Mouse (Mus musculus): ENCODE results near the gene Gripap1. TPM values are rescaled to one million over a fixed set of nuclear protein-coding genes. Genes with fewer than 3 reads are reported as not detected.

Gene Gripap1
- polyA plus RNA-seq, 1 experiment from 2014 or later, result 77.1 TPM

GRCm38 (mm10) chrX:7854578-7854977 is 65.0 kb downstream of the Gripap1 start:
- no peak overlapping the region for H3K4me2 ChIP-seq
- no peak overlapping the region for H3K9ac ChIP-seq
- ATAC-seq (ENCODE audit: low read depth), result no peak
- H3K9me3 ChIP-seq, result no peaks in the 10 kb centered on the region
- H3K4me3 ChIP-seq, result no peak overlapping the region
- WGBS, result 34% methylated on average over 2 of the region's 2 CpGs
- H3K36me3 ChIP-seq, result peaks cover 17% of the 10 kb centered on the region
- no peaks in the 10 kb centered on the region for H3K4me1 ChIP-seq (replicated peaks)
- no peaks in the 10 kb centered on the region for H3K27me3 ChIP-seq
- H3K27ac ChIP-seq (replicated peaks), result no peak overlapping the region

- Histone ChIP-seq H3K27me3 (no peaks in the 10 kb centered on the region), H3K27ac (replicated peaks) (no peak overlapping the region), H3K9ac (no peak overlapping the region), H3K4me3 (no peak overlapping the region), H3K4me2 (no peak overlapping the region), H3K9me3 (no peaks in the 10 kb centered on the region), H3K4me1 (replicated peaks) (no peaks in the 10 kb centered on the region), H3K36me3 (peaks cover 15% of the 10 kb centered on the region)
- WGBS, result 89% methylated on average over 3 of the region's 3 CpGs
- no peak for ATAC-seq (ENCODE audit: low read depth)
These were observed 69.7 kb downstream of the Gripap1 start for GRCm38 (mm10) chrX:7859191-7859753.

GRCm38 (mm10) chrX:7863181-7863580 is 73.6 kb downstream of the Gripap1 start:
- Histone ChIP-seq H3K4me2 (no peak overlapping the region), H3K27me3 (no peaks in the 10 kb centered on the region), H3K9me3 (no peaks in the 10 kb centered on the region), H3K4me3 (no peak overlapping the region), H3K27ac (replicated peaks) (no peak overlapping the region), H3K4me1 (replicated peaks) (no peaks in the 10 kb centered on the region), H3K9ac (no peak overlapping the region), H3K36me3 (peaks cover 18% of the 10 kb centered on the region; the same call in 1 of the 2 replicates)
- WGBS, result 100% methylated on average over 1 of the region's 1 CpGs
- no peak for ATAC-seq (ENCODE audit: low read depth)

- Histone ChIP-seq H3K9me3 (no peaks in the 10 kb centered on the region), H3K27me3 (no peaks in the 10 kb centered on the region), H3K27ac (replicated peaks) (no peak overlapping the region), H3K4me1 (replicated peaks) (no peaks in the 10 kb centered on the region), H3K36me3 (peaks cover 15% of the 10 kb centered on the region; the same call in 1 of the 2 replicates), H3K9ac (no peak overlapping the region), H3K4me3 (no peak overlapping the region), H3K4me2 (no peak overlapping the region)
- 80% methylated on average over 3 of the region's 3 CpGs for WGBS
- ATAC-seq (ENCODE audit: low read depth), result no peak
These were observed 75.0 kb downstream of the Gripap1 start for GRCm38 (mm10) chrX:7864551-7864950.

GRCm38 (mm10) chrX:7865343-7865742 is 75.8 kb downstream of the Gripap1 start:
- Histone ChIP-seq H3K4me2 (no peak overlapping the region), H3K9ac (no peak overlapping the region), H3K9me3 (no peaks in the 10 kb centered on the region), H3K27me3 (no peaks in the 10 kb centered on the region), H3K27ac (replicated peaks) (no peak overlapping the region), H3K4me1 (replicated peaks) (no peaks in the 10 kb centered on the region), H3K4me3 (no peak overlapping the region), H3K36me3 (peaks cover 13% of the 10 kb centered on the region; the same call in 1 of the 2 replicates)
- ATAC-seq (ENCODE audit: low read depth), result no peak
- 80% methylated on average over 2 of the region's 2 CpGs for WGBS

GRCm38 (mm10) chrX:7865786-7866185 is 76.2 kb downstream of the Gripap1 start:
- WGBS, result 76% methylated on average over 2 of the region's 2 CpGs
- no peaks in the 10 kb centered on the region for H3K9me3 ChIP-seq
- H3K4me2 ChIP-seq, result no peak overlapping the region
- ATAC-seq (ENCODE audit: low read depth), result no peak
- no peak overlapping the region for H3K27ac ChIP-seq (replicated peaks)
- H3K4me1 ChIP-seq (replicated peaks), result no peaks in the 10 kb centered on the region
- H3K9ac ChIP-seq, result no peak overlapping the region
- H3K4me3 ChIP-seq, result no peak overlapping the region
- H3K27me3 ChIP-seq, result no peaks in the 10 kb centered on the region
- peaks cover 13% of the 10 kb centered on the region; the same call in 1 of the 2 replicates for H3K36me3 ChIP-seq

- Histone ChIP-seq H3K9me3 (no peaks in the 10 kb centered on the region), H3K4me1 (replicated peaks) (no peaks in the 10 kb centered on the region), H3K27me3 (no peaks in the 10 kb centered on the region), H3K4me3 (no peak overlapping the region), H3K9ac (no peak overlapping the region), H3K36me3 (peaks cover 18% of the 10 kb centered on the region), H3K4me2 (no peak overlapping the region), H3K27ac (replicated peaks) (no peak overlapping the region)
- WGBS, result 100% methylated on average over 1 of the region's 1 CpGs
- ATAC-seq (ENCODE audit: low read depth), result no peak
These were observed 77.6 kb downstream of the Gripap1 start for GRCm38 (mm10) chrX:7867141-7867540.

- H3K27me3 ChIP-seq, result no peaks in the 10 kb centered on the region
- no peak overlapping the region for H3K4me2 ChIP-seq
- no peaks in the 10 kb centered on the region for H3K9me3 ChIP-seq
- WGBS, result 58% methylated on average over 2 of the region's 2 CpGs
- no peak overlapping the region for H3K4me3 ChIP-seq
- H3K9ac ChIP-seq, result no peak overlapping the region
- peaks cover 29% of the 10 kb centered on the region for H3K36me3 ChIP-seq
- H3K27ac ChIP-seq (replicated peaks), result no peak overlapping the region
- H3K4me1 ChIP-seq (replicated peaks), result no peaks in the 10 kb centered on the region
- no peak for ATAC-seq (ENCODE audit: low read depth)
These were observed 78.9 kb downstream of the Gripap1 start for GRCm38 (mm10) chrX:7868506-7868905.

GRCm38 (mm10) chrX:7869826-7870225 is 80.3 kb downstream of the Gripap1 start:
- peaks cover 39% of the 10 kb centered on the region for H3K36me3 ChIP-seq
- no peak overlapping the region for H3K4me3 ChIP-seq
- H3K27me3 ChIP-seq, result no peaks in the 10 kb centered on the region
- no peak overlapping the region for H3K4me2 ChIP-seq
- 30% methylated on average over 3 of the region's 3 CpGs for WGBS
- no peak overlapping the region for H3K9ac ChIP-seq
- H3K27ac ChIP-seq (replicated peaks), result no peak overlapping the region
- no peaks in the 10 kb centered on the region for H3K9me3 ChIP-seq
- no peak for ATAC-seq (ENCODE audit: low read depth)
- H3K4me1 ChIP-seq (replicated peaks), result no peaks in the 10 kb centered on the region

MicroRNAs within 50 kb of the gene (microRNA counts, 519-probe panel; counts per million panel counts)
- 3,674 counts per million, percentile 54 among the panel's probes with 10 or more counts for microRNA mmu-miR-1198

Small RNA genes lying within 50 kb of the gene (microRNA-seq; reads per million reads assigned to microRNA genes)
- 26.2 reads per million, percentile 37 among the genes with 10 or more reads in this experiment for gene Mir1198

Other genes with a start within 250 kb of the Gripap1 start
- 0.14 TPM in 1 of 2 replicates, not detected in the other for gene Foxp3, start 216.1 kb upstream of the Gripap1 start, polyA plus RNA-seq (2015; fragmentation: Nextera tagmentation; extraction: Ambion mirVana)
- 4.6 and 5.4 TPM in 2 replicates for gene Ppp1r3f, start 215.5 kb upstream of the Gripap1 start, polyA plus RNA-seq (2015; fragmentation: Nextera tagmentation; extraction: Ambion mirVana)
- 28.0 and 29.6 TPM in 2 replicates for gene Ccdc22, start 184.2 kb upstream of the Gripap1 start, polyA plus RNA-seq (2015; fragmentation: Nextera tagmentation; extraction: Ambion mirVana)
- gene Cacna1f, start 182.7 kb upstream of the Gripap1 start, polyA plus RNA-seq (2015; fragmentation: Nextera tagmentation; extraction: Ambion mirVana), result 0.11 and 0.13 TPM in 2 replicates
- 108 and 118 TPM in 2 replicates for gene Syp, start 151.3 kb upstream of the Gripap1 start, polyA plus RNA-seq (2015; fragmentation: Nextera tagmentation; extraction: Ambion mirVana)
- gene Prickle3, start 132.5 kb upstream of the Gripap1 start, polyA plus RNA-seq (2015; fragmentation: Nextera tagmentation; extraction: Ambion mirVana), result 1.9 and 2.1 TPM in 2 replicates
- 27.2 and 33.4 TPM in 2 replicates for gene Plp2, start 118.4 kb upstream of the Gripap1 start, polyA plus RNA-seq (2015; fragmentation: Nextera tagmentation; extraction: Ambion mirVana)
- 0.18 TPM in 1 of 2 replicates, not detected in the other for gene Magix, start 108.5 kb upstream of the Gripap1 start, polyA plus RNA-seq (2015; fragmentation: Nextera tagmentation; extraction: Ambion mirVana)
- gene Gpkow, start 92.6 kb upstream of the Gripap1 start, polyA plus RNA-seq (2015; fragmentation: Nextera tagmentation; extraction: Ambion mirVana), result 43.2 and 50.4 TPM in 2 replicates
- 35.0 and 36.5 TPM in 2 replicates for gene Wdr45, start 75.4 kb upstream of the Gripap1 start, polyA plus RNA-seq (2015; fragmentation: Nextera tagmentation; extraction: Ambion mirVana)
- gene Gm45208, start 67.5 kb upstream of the Gripap1 start, polyA plus RNA-seq (2015; fragmentation: Nextera tagmentation; extraction: Ambion mirVana), result not detected in 2 replicates
- 115 and 134 TPM in 2 replicates for gene Praf2, start 61.3 kb upstream of the Gripap1 start, polyA plus RNA-seq (2015; fragmentation: Nextera tagmentation; extraction: Ambion mirVana)
- gene Ccdc120, start 38.9 kb upstream of the Gripap1 start, polyA plus RNA-seq (2015; fragmentation: Nextera tagmentation; extraction: Ambion mirVana), result 39.3 and 43.2 TPM in 2 replicates
- 25.8 and 28.6 TPM in 2 replicates for gene Tfe3, start 27.2 kb upstream of the Gripap1 start, polyA plus RNA-seq (2015; fragmentation: Nextera tagmentation; extraction: Ambion mirVana)
- 4.9 and 6.2 TPM in 2 replicates for gene Kcnd1, start 32.5 kb downstream of the Gripap1 start, polyA plus RNA-seq (2015; fragmentation: Nextera tagmentation; extraction: Ambion mirVana)
- 51.8 and 52.2 TPM in 2 replicates for gene Otud5, start 51.6 kb downstream of the Gripap1 start, polyA plus RNA-seq (2015; fragmentation: Nextera tagmentation; extraction: Ambion mirVana)
- gene Pim2, start 88.5 kb downstream of the Gripap1 start, polyA plus RNA-seq (2015; fragmentation: Nextera tagmentation; extraction: Ambion mirVana), result 16.7 and 18.6 TPM in 2 replicates
- 42.3 and 45.2 TPM in 2 replicates for gene Slc35a2, start 94.3 kb downstream of the Gripap1 start, polyA plus RNA-seq (2015; fragmentation: Nextera tagmentation; extraction: Ambion mirVana)
- 210 and 216 TPM in 2 replicates for gene Pqbp1, start 109.5 kb downstream of the Gripap1 start, polyA plus RNA-seq (2015; fragmentation: Nextera tagmentation; extraction: Ambion mirVana)
- gene Timm17b, start 109.6 kb downstream of the Gripap1 start, polyA plus RNA-seq (2015; fragmentation: Nextera tagmentation; extraction: Ambion mirVana), result 150 and 160 TPM in 2 replicates
- not detected in 2 replicates for gene Gm10491, start 118.1 kb downstream of the Gripap1 start, polyA plus RNA-seq (2015; fragmentation: Nextera tagmentation; extraction: Ambion mirVana)
- not detected in 2 replicates for gene Gm10490, start 119.8 kb downstream of the Gripap1 start, polyA plus RNA-seq (2015; fragmentation: Nextera tagmentation; extraction: Ambion mirVana)
- 192 and 252 TPM in 2 replicates for gene Pcsk1n, start 130.1 kb downstream of the Gripap1 start, polyA plus RNA-seq (2015; fragmentation: Nextera tagmentation; extraction: Ambion mirVana)
- 0.24 TPM in 1 of 2 replicates, not detected in the other for gene Eras, start 138.8 kb downstream of the Gripap1 start, polyA plus RNA-seq (2015; fragmentation: Nextera tagmentation; extraction: Ambion mirVana)
- 52.2 and 53.4 TPM in 2 replicates for gene Hdac6, start 158.1 kb downstream of the Gripap1 start, polyA plus RNA-seq (2015; fragmentation: Nextera tagmentation; extraction: Ambion mirVana)
- 0.56 and 0.73 TPM in 2 replicates for gene Gata1, start 188.3 kb downstream of the Gripap1 start, polyA plus RNA-seq (2015; fragmentation: Nextera tagmentation; extraction: Ambion mirVana)
- not detected in 2 replicates for gene Glod5, start 228.7 kb downstream of the Gripap1 start, polyA plus RNA-seq (2015; fragmentation: Nextera tagmentation; extraction: Ambion mirVana)

Measured in neural tube, embryonic 13.5 days (tissue).